In the genomic region with DNA sequence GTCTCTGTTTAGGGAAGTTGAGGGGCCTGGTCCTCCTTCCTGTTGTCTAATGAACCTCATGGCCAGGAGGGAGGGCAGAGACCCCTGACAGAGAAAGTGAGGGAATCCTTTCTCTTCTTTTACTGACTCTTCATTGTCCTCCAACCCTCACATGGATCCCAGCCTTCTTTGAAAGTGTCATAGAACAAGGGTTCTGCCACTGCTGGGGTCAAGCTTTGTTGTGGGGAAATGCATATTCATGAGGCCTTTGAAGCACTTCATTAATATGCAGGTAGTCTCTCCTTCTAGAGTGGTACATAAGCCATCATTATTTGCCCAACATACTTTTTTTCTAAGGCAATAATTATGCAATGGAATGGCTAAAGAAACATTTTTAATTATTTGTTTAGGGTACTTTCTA, we compare ENCODE assay signal across 17 mouse cellular contexts.
A peak's percentile ranks its signal among the peaks of the same experiment; 100 is the strongest.
DNase-seq lines count a peak whose midpoint lies in the region; ATAC-seq and TF ChIP-seq lines count a peak whose summit lies in the region.
"Had no signal": no experiment of that assay in that cellular context is flagged by ENCODE, and none has a peak within 500 bp of the region (broad histone marks: within the 10 kb centered on the region; RNA-seq: fewer than 3 reads in every experiment).

No protein-coding gene starts in this region.

- no peak overlapping the region for H3K4me2 ChIP-seq in forebrain, embryonic 15.5 days (replicated peaks)
- H3K4me2 ChIP-seq in neural tube, embryonic 13.5 days, result no peak overlapping the region
- H3K4me2 ChIP-seq in intestine, embryonic 15.5 days (replicated peaks), result no peak overlapping the region
- H3K4me2 ChIP-seq: kidney, embryonic 15.5 days; limb, embryonic 13.5 days had no signal

- no peaks in the 10 kb centered on the region for H3K9me3 ChIP-seq in forebrain, embryonic 15.5 days
- no peaks in the 10 kb centered on the region for H3K9me3 ChIP-seq in midbrain, embryonic 10.5 days (replicated peaks)
- no peaks in the 10 kb centered on the region for H3K9me3 ChIP-seq in neural tube, embryonic 13.5 days
- H3K9me3 ChIP-seq in intestine, embryonic 15.5 days, result no peaks in the 10 kb centered on the region
- H3K9me3 ChIP-seq: kidney, embryonic 15.5 days; limb, embryonic 13.5 days had no signal

- DNase-seq in left cerebral cortex, adult 2 months (ENCODE audit: extremely low spot score in 1 of 2, low spot score in 2 of 2), result no peak
- no peak for DNase-seq in left cerebral cortex, postnatal 4 days
- no peak for DNase-seq in midbrain, embryonic 10.5 days (ENCODE audit: low spot score)
- no peak for DNase-seq in adrenal gland, postnatal 4 days (ENCODE audit: low spot score in 2 of 2)
- DNase-seq: adrenal gland, adult 8-10 months; cerebellum, postnatal 14 days; gastrocnemius, postnatal 25 days; lung, postnatal 4 days; right cerebral cortex, adult 18-20 months; thymus, postnatal 25 days had no signal

- intact Hi-C loops in left cerebral cortex, adult 2 months (cut with DNase I), result loop anchor here (5.0 kb wide), 3 partner anchors 47 to 132 kb away; partner anchors contain the start of gene Apba2
- intact Hi-C loops in left cerebral cortex, postnatal 4 days (cut with DNase I), result loop anchor here (10.0 kb wide), 1 partner anchor 130 kb away; the partner anchor contains the start of gene Apba2

- H3K9ac ChIP-seq in forebrain, embryonic 15.5 days (replicated peaks), result no peak overlapping the region
- H3K9ac ChIP-seq in neural tube, embryonic 13.5 days, result no peak overlapping the region
- H3K9ac ChIP-seq in intestine, embryonic 15.5 days, result no peak overlapping the region
- H3K9ac ChIP-seq: kidney, embryonic 15.5 days; limb, embryonic 13.5 days had no signal

- ATAC-seq in forebrain, embryonic 15.5 days (replicated peaks), result no peak; the same call in 1 of the 2 replicates
- ATAC-seq in neural tube, embryonic 13.5 days (ENCODE audit: low read depth), result no peak
- ATAC-seq in granulocyte monocyte progenitor cell, adult 5-6 weeks (replicated peaks; ENCODE audit: poor library complexity, severe bottlenecking), result no peak
- no peak for ATAC-seq in intestine, embryonic 15.5 days

- peaks cover 17% of the 10 kb centered on the region for H3K4me1 ChIP-seq in forebrain, embryonic 15.5 days
- peaks cover 45% of the 10 kb centered on the region for H3K4me1 ChIP-seq in midbrain, embryonic 10.5 days
- peaks cover 57% of the 10 kb centered on the region for H3K4me1 ChIP-seq in neural tube, embryonic 13.5 days (replicated peaks)
- no peaks in the 10 kb centered on the region for H3K4me1 ChIP-seq in intestine, embryonic 15.5 days (replicated peaks)

- no peaks in the 10 kb centered on the region for H3K27me3 ChIP-seq in forebrain, embryonic 15.5 days
- H3K27me3 ChIP-seq in midbrain, embryonic 10.5 days (ENCODE audit: low read depth, poor library complexity, severe bottlenecking), result no peaks in the 10 kb centered on the region
- H3K27me3 ChIP-seq in neural tube, embryonic 13.5 days, result no peaks in the 10 kb centered on the region
- no peaks in the 10 kb centered on the region for H3K27me3 ChIP-seq in intestine, embryonic 15.5 days (replicated peaks)
- H3K27me3 ChIP-seq: kidney, embryonic 15.5 days; limb, embryonic 13.5 days had no signal

- no peak for TF ChIP-seq CTCF in left cerebral cortex, adult 2 months (IDR thresholded peaks at IDR 0.05)

- no peak overlapping the region for H3K4me3 ChIP-seq in left cerebral cortex, adult 2 months
- H3K4me3 ChIP-seq in forebrain, embryonic 15.5 days, result no peak overlapping the region
- no peak overlapping the region for H3K4me3 ChIP-seq in midbrain, embryonic 10.5 days
- no peak overlapping the region for H3K4me3 ChIP-seq in neural tube, embryonic 13.5 days
- H3K4me3 ChIP-seq in intestine, embryonic 15.5 days (replicated peaks), result no peak overlapping the region
- H3K4me3 ChIP-seq: kidney, embryonic 15.5 days; limb, embryonic 13.5 days had no signal

- no peaks in the 10 kb centered on the region for H3K36me3 ChIP-seq in forebrain, embryonic 15.5 days
- 0 out of 2 replicates have a peak, but pooled peaks cover 9% of the 10 kb centered on the region for H3K36me3 ChIP-seq in midbrain, embryonic 10.5 days
- 0 out of 2 replicates have a peak, but pooled peaks cover 3% of the 10 kb centered on the region for H3K36me3 ChIP-seq in neural tube, embryonic 13.5 days
- no peaks in the 10 kb centered on the region for H3K36me3 ChIP-seq in intestine, embryonic 15.5 days
- H3K36me3 ChIP-seq: kidney, embryonic 15.5 days; limb, embryonic 13.5 days had no signal

- peak overlapping the region; percentile 70 for H3K27ac ChIP-seq in left cerebral cortex, adult 2 months
- 0 out of 2 replicates have a peak overlapping the region, but pooled peaks have one; percentile 7 for H3K27ac ChIP-seq in forebrain, embryonic 15.5 days (replicated peaks)
- peak overlapping the region; percentile 84 for H3K27ac ChIP-seq in midbrain, embryonic 10.5 days (replicated peaks)
- 0 out of 2 replicates have a peak overlapping the region, but pooled peaks have one; percentile 1 for H3K27ac ChIP-seq in neural tube, embryonic 13.5 days (replicated peaks)
- no peak overlapping the region for H3K27ac ChIP-seq in intestine, embryonic 15.5 days
- H3K27ac ChIP-seq: kidney, embryonic 15.5 days; limb, embryonic 13.5 days; stomach, postnatal 0 days had no signal
